Mouse (Mus musculus): ENCODE measurements at regions not wholly inside any gene's neighbourhood (a gene's known extent, or its start where the extent isn't known, plus 50 kb on each side); places are given as distances from the start of the nearest gene placed in this dataset.

GRCm38 (mm10) chrX:12432289-12432688, 155.3 kb upstream of the Atp6ap2 start:
- TF ChIP-seq CTCF (IDR thresholded peaks at IDR 0.05; ENCODE audit: control insufficient read depth, insufficient read depth, insufficient read length) (no peak), MAX (IDR thresholded peaks at IDR 0.05) (no peak), CEBPB (IDR thresholded peaks at IDR 0.05; ENCODE audit: low read depth) (no peak)

Data from C2C12 (cell line).